Mouse (Mus musculus): ENCODE results near the gene Fam208a.

- TF ChIP-seq POLR2A (IDR thresholded peaks at IDR 0.05; ENCODE audit: borderline replicate concordance, insufficient read depth, low read length) = peak; percentile 60; the same call in 1 of the 2 replicates
- no peak for TF ChIP-seq CTCF (IDR thresholded peaks at IDR 0.05; ENCODE audit: borderline replicate concordance, insufficient read depth, low read depth, low read length)
Measured at GRCm38 (mm10) chr14:27428573-27428972, at the start of gene Fam208a.
